Mouse (Mus musculus) left cerebral cortex, adult 9 months (tissue): ENCODE measurements at regions not wholly inside any gene's neighbourhood (a gene's known extent, or its start where the extent isn't known, plus 50 kb on each side); places are given as distances from the start of the nearest gene placed in this dataset.

Experiments
- DNase-seq, 2 experiments: peaks; one replicate each; pipeline ENCODE4 v3.0.0; 2022; ENCODE audit warnings: low spot score in 2 of 2

GRCm38 (mm10) chr4:48871105-48871504, 188.0 kb upstream of the Plppr1 start:
- no peak for DNase-seq

GRCm38 (mm10) chr4:48889074-48889592, 169.9 kb upstream of the Plppr1 start:
- DNase-seq: no peak

GRCm38 (mm10) chr4:48904551-48904950, 154.5 kb upstream of the Plppr1 start:
- DNase-seq: no peak

DNA sequence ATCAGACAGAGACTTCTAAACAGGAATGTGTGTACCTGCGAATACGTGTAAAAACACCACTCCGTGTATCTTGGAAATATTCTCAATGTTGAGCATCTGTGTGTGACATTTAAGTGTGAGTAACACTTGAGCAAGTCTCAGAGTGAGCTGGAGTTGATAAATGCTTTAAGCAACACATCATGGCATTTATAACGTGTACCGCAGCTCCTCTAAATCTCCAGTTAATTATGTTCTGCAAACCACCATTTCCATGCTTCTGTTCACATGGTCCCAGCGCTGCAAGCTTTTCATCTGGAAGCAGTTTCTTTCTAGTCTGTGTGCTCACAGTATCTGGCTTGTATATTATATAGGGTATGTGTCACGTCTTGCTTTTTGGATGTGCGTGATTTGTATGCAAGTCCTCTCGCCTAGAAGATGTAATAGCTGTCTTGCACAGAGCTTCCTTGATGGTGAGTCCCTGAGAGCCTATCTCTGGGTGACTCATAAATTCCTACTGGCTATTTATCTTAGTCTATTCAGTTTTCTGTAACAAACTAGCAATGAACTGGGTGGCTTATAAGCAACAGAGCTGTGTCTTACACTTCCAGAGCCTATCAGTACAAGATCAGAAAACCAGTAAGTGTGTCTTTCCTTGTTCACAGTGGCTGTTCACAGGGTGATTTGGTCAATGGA, 153.7 kb upstream of the Plppr1 start:
- DNase-seq: peak in 1 of 2 experiments; percentile 3

GRCm38 (mm10) chr4:48909161-48909560, 149.9 kb upstream of the Plppr1 start:
- DNase-seq: no peak

DNA sequence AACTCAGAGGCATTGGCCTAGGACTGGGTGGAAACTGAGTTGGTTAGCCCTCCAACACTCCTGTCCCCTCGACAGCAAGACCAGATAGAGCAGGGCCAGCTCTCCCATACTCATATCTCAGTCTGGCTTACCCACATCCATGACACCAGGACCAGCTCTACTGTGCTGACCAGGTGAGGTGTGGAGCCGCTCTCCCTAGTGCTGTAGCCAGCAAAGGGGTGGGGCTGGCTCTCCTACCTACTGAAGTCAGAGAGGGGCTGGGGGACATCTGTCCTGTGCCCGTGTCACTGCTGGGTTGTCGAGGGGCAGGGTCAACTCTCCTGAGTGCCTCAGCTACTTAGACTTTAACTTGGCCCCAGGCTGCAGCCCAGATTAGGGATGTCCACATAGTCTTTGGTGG, 145.8 kb upstream of the Plppr1 start:
- DNase-seq: no peak

DNA sequence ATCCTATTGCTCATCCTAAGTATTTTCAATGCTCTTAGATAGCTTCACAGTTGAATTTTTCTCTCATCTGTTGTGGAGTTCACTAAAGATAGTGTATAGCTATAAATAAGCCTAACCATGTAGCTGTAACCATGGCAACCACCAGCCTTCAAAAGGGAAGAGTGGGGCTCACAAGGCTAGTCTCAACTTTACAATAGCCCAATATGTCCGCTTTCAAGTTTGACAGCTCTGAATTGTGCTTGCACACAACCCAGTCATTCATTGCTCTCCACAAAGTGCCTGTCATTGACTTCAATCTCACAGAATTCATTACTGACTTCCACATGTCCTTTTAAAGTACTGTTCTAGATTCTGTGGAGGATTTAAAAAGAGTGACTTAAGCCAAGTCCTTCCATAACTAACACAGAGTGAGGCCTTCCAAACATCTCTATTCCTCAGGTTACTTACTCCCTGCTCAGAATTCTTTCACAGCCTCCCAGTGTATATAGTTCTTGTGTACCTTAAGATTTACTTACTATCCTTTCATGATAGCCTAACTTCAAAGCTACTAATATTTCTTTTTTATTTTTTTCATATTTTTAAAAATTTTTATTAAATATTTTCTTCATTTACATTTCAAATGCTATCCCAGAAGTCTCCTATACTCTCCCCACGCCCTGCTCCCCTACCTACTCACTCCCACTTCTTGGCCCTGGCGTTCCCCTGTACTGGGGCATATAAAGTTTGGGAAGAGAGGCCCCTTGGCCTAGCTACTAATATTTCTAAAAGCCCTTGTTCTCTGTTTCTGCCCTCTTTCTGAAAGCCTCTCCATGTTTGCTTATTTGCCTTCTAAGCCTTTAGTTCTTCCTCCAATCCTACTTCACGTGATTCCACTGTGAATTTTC, 134.3 kb upstream of the Plppr1 start:
- peak; percentile 74 to 77 for DNase-seq

GRCm38 (mm10) chr4:48938420-48938819, 120.7 kb upstream of the Plppr1 start:
- DNase-seq: no peak

DNA sequence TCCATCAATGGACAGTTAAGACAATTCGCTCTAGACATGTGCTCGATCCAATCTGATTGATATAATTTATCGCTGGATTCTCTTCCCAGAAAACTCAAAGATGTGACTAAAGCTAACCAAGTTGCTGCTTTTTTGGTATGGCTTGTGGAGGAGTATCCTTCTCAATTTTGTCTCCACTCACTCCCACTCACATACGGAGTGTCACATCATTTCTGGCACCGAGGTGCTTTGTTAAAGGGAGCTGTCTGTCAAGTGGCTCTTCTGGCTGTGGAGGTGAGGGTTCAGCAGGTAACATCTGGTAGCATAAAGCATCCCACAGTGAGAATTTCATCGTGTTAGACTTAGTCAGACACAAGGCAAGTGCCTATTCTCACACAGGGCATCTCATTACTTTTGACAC, 120.2 kb upstream of the Plppr1 start:
- DNase-seq: peak; percentile 33 to 43

- no peak for DNase-seq
Observed at GRCm38 (mm10) chr4:48945266-48945818, 113.7 kb upstream of the Plppr1 start.

DNA sequence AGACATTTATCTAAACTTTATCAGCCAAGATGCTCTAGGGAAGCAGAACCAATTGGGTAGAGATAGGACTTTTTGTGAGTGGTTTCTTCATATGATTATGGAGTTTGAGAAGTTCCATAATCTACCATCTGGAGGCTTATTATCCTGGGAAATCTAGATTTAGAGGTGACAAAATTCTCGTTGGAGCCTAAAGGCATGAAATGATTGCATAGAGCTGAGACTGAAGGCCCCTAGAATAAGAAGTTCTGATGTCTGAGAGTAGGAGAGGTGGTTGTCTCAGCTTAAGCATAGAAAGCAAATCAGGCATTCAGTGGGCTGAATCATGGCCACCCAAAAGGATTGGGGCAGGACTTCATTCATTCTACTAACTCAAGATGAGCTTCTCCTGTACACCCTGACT, 106.1 kb upstream of the Plppr1 start:
- no peak for DNase-seq

DNA sequence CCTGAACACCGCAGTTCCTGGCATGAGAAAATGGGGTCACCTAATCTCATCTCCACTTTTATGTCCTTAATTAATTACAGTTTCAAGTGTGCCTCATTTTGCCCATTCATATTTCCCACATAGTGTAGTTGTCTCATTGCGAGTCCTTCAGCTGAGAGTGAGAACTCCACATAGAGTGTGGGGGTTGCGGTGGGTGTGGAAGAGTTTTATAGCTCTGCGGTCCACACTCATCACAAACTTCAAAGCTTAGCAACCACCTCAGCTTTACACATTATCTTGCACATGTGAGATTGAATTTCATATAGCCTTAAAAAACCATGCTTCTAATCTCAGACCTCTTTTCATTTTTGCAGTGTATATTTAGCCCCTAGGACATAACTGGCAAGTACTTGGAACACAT, 83.3 kb upstream of the Plppr1 start:
- no peak for DNase-seq

DNA sequence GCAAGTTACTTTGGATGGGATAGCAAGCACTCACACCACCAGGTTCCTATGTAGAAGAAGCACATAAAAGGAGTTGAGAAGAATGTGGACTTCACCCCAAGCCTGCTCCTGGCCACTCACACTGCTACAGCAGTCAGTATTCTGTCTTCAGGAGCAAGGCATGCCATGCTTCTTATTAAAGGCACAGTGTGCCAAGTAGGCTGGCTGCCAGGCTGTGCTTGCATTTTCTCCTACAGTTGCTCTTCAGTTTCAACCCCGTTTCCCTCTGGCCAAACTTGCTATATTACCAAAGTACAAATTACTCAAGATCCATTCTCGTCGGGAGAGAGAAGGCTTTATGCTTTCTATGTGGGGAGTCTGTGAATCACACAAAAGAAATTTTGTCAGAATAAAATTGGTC, 67.1 kb upstream of the Plppr1 start:
- no peak for DNase-seq
